Mouse (Mus musculus) forebrain, embryonic 13.5 days (tissue): Measurements from ENCODE around the gene Olfr355. TPM values are rescaled to one million over a fixed set of nuclear protein-coding genes. Genes with fewer than 3 reads are reported as not detected.

Experiments
- ATAC-seq: fragments of 200-750 bp; cut with Nextera tagmentation; 2 replicates; pipeline ENCODE4 v1.8.0; 2017
- H3K27ac ChIP-seq: fragments of 300-500 bp; sonication (generic); 2 replicates; pipeline ENCODE4 v1.5.1; 2015; ENCODE audit warnings: inconsistent platforms, mild to moderate bottlenecking, moderate library complexity
- H3K27me3 ChIP-seq: fragments of 300-500 bp; sonication (generic); 2 replicates; pipeline ENCODE4 v1.6.1; 2015; ENCODE audit warnings: mild to moderate bottlenecking, inconsistent platforms
- H3K36me3 ChIP-seq: fragments of 300-500 bp; sonication (generic); 2 replicates; pipeline ENCODE4 v1.6.1; 2015; ENCODE audit warnings: mild to moderate bottlenecking, inconsistent platforms; ENCODE audit not compliant: poor library complexity, severe bottlenecking
- H3K4me1 ChIP-seq: fragments of 300-500 bp; sonication (generic); 2 replicates; pipeline ENCODE4 v1.6.1; 2015; ENCODE audit warnings: inconsistent platforms
- H3K4me2 ChIP-seq: fragments of 300-500 bp; sonication (generic); 2 replicates; pipeline ENCODE4 v1.6.1; 2015; ENCODE audit warnings: inconsistent platforms, mild to moderate bottlenecking, moderate library complexity
- H3K4me3 ChIP-seq: fragments of 300-500 bp; sonication (generic); 2 replicates; pipeline ENCODE4 v1.5.1; 2015; ENCODE audit warnings: mild to moderate bottlenecking, inconsistent platforms
- H3K9ac ChIP-seq: fragments of 300-500 bp; sonication (generic); 2 replicates; pipeline ENCODE4 v1.6.1; 2015; ENCODE audit warnings: mild to moderate bottlenecking, inconsistent platforms
- H3K9me3 ChIP-seq: fragments of 300-500 bp; sonication (generic); replicated peaks from 2 replicates; pipeline ENCODE4 v1.6.1; 2016; ENCODE audit warnings: inconsistent platforms
- WGBS: fragments of 180-500 bp; shearing (Covaris S2); methylation state at CpG from one replicate; pipeline ENCODE4 v1.1.7; 2015; 5-methylcytosine and 5-hydroxymethylcytosine counted together
- polyA plus RNA-seq: library from polyadenylated mRNA; unstranded; fragments of >200 nt; fragmentation: Nextera tagmentation; extraction: Ambion mirVana; gene quantifications from 2 replicates; pipeline ENCODE4 v1.2.1, GENCODE M21; 2015

The Olfr355 gene
- polyA plus RNA-seq, result not detected in 2 replicates

DNA sequence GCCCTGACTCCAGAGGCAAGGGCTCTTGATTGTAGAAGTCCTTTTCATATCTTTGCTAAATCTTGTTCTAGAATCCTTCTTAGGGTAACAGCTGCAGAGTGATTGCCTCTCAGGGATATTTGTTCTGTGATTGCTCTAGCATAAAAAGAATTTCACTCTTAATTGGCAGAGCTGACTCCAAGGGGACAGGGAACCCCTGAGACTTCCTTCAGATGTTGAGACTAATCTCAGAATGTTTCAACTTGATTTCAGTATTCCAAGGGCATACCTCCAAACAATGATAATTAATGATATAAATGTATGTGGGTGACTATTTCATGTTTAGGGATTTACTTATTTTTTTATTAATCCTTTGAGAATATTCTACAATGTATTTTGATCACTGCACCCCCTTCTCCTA is at the start of gene Olfr355:
TSS of gene Olfr355 (minus strand) at position 101 of the 400 bp plus-strand sequence.
- Histone ChIP-seq H3K27ac (no peak within 1 kb of the TSS), H3K9ac (no peak within 1 kb of the TSS), H3K27me3 (no peaks in the 10 kb centered on the region), H3K4me1 (no peaks in the 10 kb centered on the region), H3K9me3 (peaks cover 19% of the 10 kb centered on the region), H3K4me3 (no peak within 1 kb of the TSS), H3K36me3 (no peaks in the 10 kb centered on the region), H3K4me2 (no peak within 1 kb of the TSS)
- ATAC-seq, result no peak

DNA sequence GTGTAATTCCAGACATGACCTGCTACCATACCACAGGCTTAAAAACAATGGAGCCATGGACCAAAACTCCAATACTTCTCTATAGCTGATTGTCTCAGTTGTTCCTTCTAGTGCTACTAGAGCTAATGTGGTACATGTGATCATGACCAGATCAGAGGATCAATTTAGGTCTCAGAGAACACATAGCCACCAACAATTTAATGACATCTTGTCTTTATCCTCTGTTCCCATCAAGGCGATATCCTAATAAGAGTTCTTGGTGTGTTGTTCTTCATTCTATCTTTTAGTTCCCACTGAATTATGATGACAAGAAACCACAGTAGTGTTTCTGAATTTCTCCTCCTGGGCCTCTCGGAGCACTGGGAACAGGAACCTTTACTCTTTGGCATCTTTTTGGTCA is 8.1 kb upstream of the Olfr355 start, which contains the start of gene Olfr356:
TSS of gene Olfr356 (plus strand) at position 301 of the 400 bp plus-strand sequence.
- H3K27me3 ChIP-seq, result no peaks in the 10 kb centered on the region
- no peak within 1 kb of the TSS for H3K9ac ChIP-seq
- H3K9me3 ChIP-seq, result peaks cover 33% of the 10 kb centered on the region
- H3K27ac ChIP-seq, result no peak within 1 kb of the TSS
- ATAC-seq, result no peak
- no peaks in the 10 kb centered on the region for H3K36me3 ChIP-seq
- WGBS, result 80% methylated on average over 2 of the region's 2 CpGs
- H3K4me2 ChIP-seq, result no peak within 1 kb of the TSS
- H3K4me3 ChIP-seq, result no peak within 1 kb of the TSS
- H3K4me1 ChIP-seq, result no peaks in the 10 kb centered on the region

DNA sequence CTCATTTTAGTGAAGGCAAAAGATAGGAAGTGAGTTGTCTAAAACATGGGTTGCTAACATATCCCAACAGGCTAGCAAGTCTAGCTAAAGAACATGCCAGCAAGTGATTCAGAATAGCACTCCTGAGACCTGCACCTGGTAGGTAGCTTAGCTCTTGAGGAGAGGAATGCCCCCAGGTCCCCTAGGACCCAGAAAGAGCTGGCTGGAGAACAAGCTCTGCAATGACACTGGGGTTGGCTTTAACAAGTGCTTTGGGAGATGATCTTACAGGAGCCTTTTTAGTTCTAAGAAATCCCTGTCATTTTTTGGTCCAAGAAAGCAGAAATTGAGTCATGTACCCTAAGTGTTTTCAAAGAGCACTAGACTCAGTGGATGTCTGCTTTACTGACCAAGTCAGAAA is 23.3 kb downstream of the Olfr355 start, which contains the start of gene Olfr354:
TSS of gene Olfr354 (plus strand) at position 301 of the 400 bp plus-strand sequence.
- no peak for ATAC-seq
- Histone ChIP-seq H3K9me3 (peaks cover 39% of the 10 kb centered on the region), H3K4me2 (no peak within 1 kb of the TSS), H3K4me3 (no peak within 1 kb of the TSS), H3K4me1 (no peaks in the 10 kb centered on the region), H3K27ac (no peak within 1 kb of the TSS), H3K9ac (no peak within 1 kb of the TSS), H3K36me3 (no peaks in the 10 kb centered on the region), H3K27me3 (no peaks in the 10 kb centered on the region)

DNA sequence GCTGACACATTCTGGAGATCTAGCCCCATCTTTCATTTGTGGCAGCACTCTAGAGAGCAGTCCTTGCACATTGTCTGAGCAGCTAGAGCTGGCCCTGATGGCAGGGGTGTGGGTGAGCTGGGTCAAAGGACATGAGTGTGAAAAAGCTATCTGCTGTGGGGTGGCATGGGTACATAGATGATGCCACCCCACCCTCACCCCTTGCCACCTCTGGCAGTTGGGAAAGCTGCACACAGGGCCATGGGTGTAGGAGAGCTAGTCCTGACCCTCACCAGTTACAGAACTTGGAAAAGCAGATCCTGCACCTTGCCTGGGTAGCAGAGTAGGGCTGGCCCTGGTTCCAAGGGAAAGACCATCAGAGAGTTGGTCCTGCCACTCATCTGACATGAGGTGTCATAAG is 31.6 kb downstream of the Olfr355 start:
- Histone ChIP-seq H3K36me3 (no peaks in the 10 kb centered on the region), H3K4me2 (no peak overlapping the region), H3K9ac (no peak overlapping the region), H3K27me3 (no peaks in the 10 kb centered on the region), H3K9me3 (peaks cover 31% of the 10 kb centered on the region), H3K4me1 (no peaks in the 10 kb centered on the region), H3K4me3 (no peak overlapping the region), H3K27ac (no peak overlapping the region)
- no peak for ATAC-seq

DNA sequence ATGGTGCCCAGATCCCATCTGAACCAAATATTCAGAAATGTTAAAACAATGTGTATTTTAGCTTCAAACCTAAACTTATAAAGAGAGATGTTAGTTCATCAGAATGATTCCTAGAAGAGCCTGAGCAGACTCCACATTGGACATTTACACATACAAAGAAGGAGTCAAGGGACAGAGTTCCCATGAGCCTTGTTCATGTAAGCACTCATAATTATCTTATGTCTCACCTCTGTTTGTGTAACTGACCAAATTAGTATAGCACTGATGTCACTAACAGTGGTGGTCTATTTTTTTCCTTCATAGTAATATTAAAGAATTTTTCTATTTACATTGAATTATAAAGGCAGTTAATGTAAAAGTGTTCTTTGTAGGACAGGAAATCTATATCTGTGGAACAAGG is 35.9 kb downstream of the Olfr355 start, which contains the start of gene Olfr353:
TSS of gene Olfr353 (minus strand) at position 101 of the 400 bp plus-strand sequence.
- no peaks in the 10 kb centered on the region for H3K4me1 ChIP-seq
- H3K36me3 ChIP-seq, result no peaks in the 10 kb centered on the region
- H3K27ac ChIP-seq, result no peak within 1 kb of the TSS
- H3K9me3 ChIP-seq, result peaks cover 18% of the 10 kb centered on the region
- no peak for ATAC-seq
- no peaks in the 10 kb centered on the region for H3K27me3 ChIP-seq
- H3K9ac ChIP-seq, result no peak within 1 kb of the TSS
- no peak within 1 kb of the TSS for H3K4me3 ChIP-seq
- H3K4me2 ChIP-seq, result no peak within 1 kb of the TSS

Other genes starting within 250 kb of the Olfr355 start
- gene Olfr346, start 243.1 kb downstream of the Olfr355 start, polyA plus RNA-seq, result not detected in 2 replicates
- gene Olfr347, start 197.0 kb downstream of the Olfr355 start, polyA plus RNA-seq, result not detected in 2 replicates
- gene Olfr348, start 144.6 kb downstream of the Olfr355 start, polyA plus RNA-seq, result not detected in 2 replicates
- gene Olfr50, start 138.4 kb downstream of the Olfr355 start, polyA plus RNA-seq, result not detected in 2 replicates
- not detected in 2 replicates for gene Olfr3, start 111.9 kb downstream of the Olfr355 start, polyA plus RNA-seq
- gene Olfr350, start 82.6 kb downstream of the Olfr355 start, polyA plus RNA-seq, result not detected in 2 replicates
- not detected in 2 replicates for gene Olfr351, start 66.2 kb downstream of the Olfr355 start, polyA plus RNA-seq
- not detected in 2 replicates for gene Olfr352, start 60.4 kb downstream of the Olfr355 start, polyA plus RNA-seq
- not detected in 2 replicates for gene Olfr353, start 36.0 kb downstream of the Olfr355 start, polyA plus RNA-seq
- gene Olfr354, start 23.2 kb downstream of the Olfr355 start, polyA plus RNA-seq, result not detected in 2 replicates
- gene Olfr356, start 8.2 kb upstream of the Olfr355 start, polyA plus RNA-seq, result not detected in 2 replicates
- gene Olfr357, start 64.9 kb upstream of the Olfr355 start, polyA plus RNA-seq, result not detected in 2 replicates
- gene Olfr358, start 80.4 kb upstream of the Olfr355 start, polyA plus RNA-seq, result not detected in 2 replicates
- not detected in 2 replicates for gene Olfr360, start 136.8 kb upstream of the Olfr355 start, polyA plus RNA-seq
- not detected in 2 replicates for gene Olfr361, start 160.4 kb upstream of the Olfr355 start, polyA plus RNA-seq
- not detected in 2 replicates for gene Olfr362, start 189.0 kb upstream of the Olfr355 start, polyA plus RNA-seq
- gene Olfr364-ps1, start 210.4 kb upstream of the Olfr355 start, polyA plus RNA-seq, result not detected in 2 replicates